Mouse (Mus musculus) myocyte (in vitro differentiated cells): ENCODE data around the gene Upp2. TPM values are rescaled to one million over a fixed set of nuclear protein-coding genes. Genes with fewer than 3 reads are reported as not detected.

Experiments used
- H3K27me3 ChIP-seq: one replicate; pipeline ENCODE4 v1.6.1; 2011; ENCODE audit not compliant: control insufficient read depth, insufficient read depth, insufficient read length
- H3K36me3 ChIP-seq: one replicate; pipeline ENCODE4 v1.6.1; 2011; ENCODE audit not compliant: control insufficient read depth, insufficient read depth
- H3K4me2 ChIP-seq: one replicate; pipeline ENCODE4 v1.6.1; 2011; ENCODE audit warnings: low read depth, control low read depth
- H3K4me3 ChIP-seq: one replicate; pipeline ENCODE4 v1.5.1; 2011; ENCODE audit warnings: mild to moderate bottlenecking, control low read depth, moderate library complexity
- H3K79me2 ChIP-seq: one replicate; pipeline ENCODE4 v1.6.1; 2011; ENCODE audit not compliant: control insufficient read depth, insufficient read depth
- H3ac ChIP-seq: one replicate; pipeline ENCODE4 v1.6.1; 2011; ENCODE audit not compliant: control insufficient read depth, insufficient read length
- CEBPB ChIP-seq: IDR thresholded peaks from 2 replicates; pipeline ENCODE4 v1.6.1; 2011; ENCODE audit warnings: mild to moderate bottlenecking, moderate library complexity; ENCODE audit not compliant: poor library complexity, insufficient read depth, severe bottlenecking
- E2F4 ChIP-seq: IDR thresholded peaks from one replicate; pipeline ENCODE4 v1.6.1; 2011; ENCODE audit warnings: mild to moderate bottlenecking, control low read depth, moderate library complexity; ENCODE audit not compliant: insufficient read depth
- MAX ChIP-seq: IDR thresholded peaks from one replicate; pipeline ENCODE4 v1.6.1; 2011; ENCODE audit warnings: low read depth, mild to moderate bottlenecking, control low read depth
- MYOD1 ChIP-seq, 3 experiments: IDR thresholded peaks; one replicate each; pipeline ENCODE4 v1.6.1; 2011; ENCODE audit warnings: control low read depth in 2 of 3, low read depth in 2 of 3, mild to moderate bottlenecking in 2 of 3, moderate library complexity in 1 of 3; ENCODE audit not compliant: insufficient read length in 2 of 3, control insufficient read depth in 1 of 3
- MYOG ChIP-seq, 3 experiments: IDR thresholded peaks; one replicate each; pipeline ENCODE4 v1.6.1; 2011; ENCODE audit warnings: control low read depth in 2 of 3, low read depth in 2 of 3, mild to moderate bottlenecking in 2 of 3; ENCODE audit not compliant: insufficient read length in 2 of 3, control insufficient read depth in 1 of 3, insufficient read depth in 1 of 3
- POLR2A ChIP-seq: IDR thresholded peaks from one replicate; pipeline ENCODE4 v1.6.1; 2011; ENCODE audit warnings: low read depth, mild to moderate bottlenecking, control low read depth, moderate library complexity; ENCODE audit not compliant: insufficient read length
- POLR2AphosphoS2 ChIP-seq: IDR thresholded peaks from one replicate; pipeline ENCODE4 v1.6.1; 2011; ENCODE audit warnings: low read depth, control low read depth; ENCODE audit not compliant: insufficient read length
- REST ChIP-seq: IDR thresholded peaks from one replicate; pipeline ENCODE4 v1.6.1; 2011; ENCODE audit warnings: mild to moderate bottlenecking, control low read depth, moderate library complexity; ENCODE audit not compliant: insufficient read depth, insufficient read length
- SRF ChIP-seq: IDR thresholded peaks from one replicate; pipeline ENCODE4 v1.6.1; 2011; ENCODE audit warnings: low read depth; ENCODE audit not compliant: control insufficient read depth, insufficient read length
- TCF12 ChIP-seq: IDR thresholded peaks from one replicate; pipeline ENCODE4 v1.6.1; 2011; ENCODE audit warnings: mild to moderate bottlenecking, control low read depth; ENCODE audit not compliant: poor library complexity, insufficient read depth, severe bottlenecking
- TCF3 ChIP-seq: IDR thresholded peaks from one replicate; pipeline ENCODE4 v1.6.1; 2011; ENCODE audit warnings: low read depth, control low read depth; ENCODE audit not compliant: insufficient read length
- USF1 ChIP-seq: IDR thresholded peaks from one replicate; pipeline ENCODE4 v1.6.1; 2011; ENCODE audit warnings: low read depth, mild to moderate bottlenecking, control low read depth, moderate library complexity
- polyA plus RNA-seq: library from polyadenylated mRNA; unstranded; fragments of >200 nt; fragmentation: generic; extraction: Trizol; gene quantifications from one replicate; pipeline ENCODE4 v1.2.1, GENCODE M21; 2012; ENCODE audit warnings: missing spikeins

Upp2 gene
- polyA plus RNA-seq, 1 experiment = 8.3 TPM

DNA sequence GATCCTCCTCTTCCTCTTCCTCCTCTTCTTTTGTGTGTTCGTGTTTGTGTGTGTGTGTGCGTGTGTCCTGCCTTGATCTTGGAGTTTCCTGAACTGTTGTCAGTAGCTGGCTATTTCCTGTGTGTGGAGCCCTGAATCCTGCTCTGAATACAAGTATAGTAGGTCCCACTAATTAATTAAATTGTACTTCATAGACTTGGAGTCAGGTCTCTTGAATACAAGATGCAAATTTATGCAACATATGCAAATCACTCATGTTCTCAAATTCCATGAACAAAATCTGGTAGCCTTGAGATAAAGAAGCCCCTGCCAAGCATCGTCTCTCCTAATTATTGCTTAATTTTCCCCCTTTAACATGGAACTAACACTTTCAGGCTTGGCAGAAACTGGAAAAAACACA, 36.3 kb downstream of the Upp2 start:
- Histone ChIP-seq H3ac (no peak overlapping the region), H3K4me3 (no peak overlapping the region), H3K79me2 (no peaks in the 10 kb centered on the region), H3K36me3 (no peaks in the 10 kb centered on the region), H3K4me2 (no peak overlapping the region), H3K27me3 (no peaks in the 10 kb centered on the region)
- no peak for TF ChIP-seq POLR2A
- TF ChIP-seq POLR2AphosphoS2 = no peak
- TF ChIP-seq MYOG (IDR thresholded peaks at IDR 0.05; ENCODE audit: control insufficient read depth in 1 of 3, insufficient read depth in 1 of 3, insufficient read length in 2 of 3, low read depth in 2 of 3) = no peak
- no peak for TF ChIP-seq MYOD1 (IDR thresholded peaks at IDR 0.05; ENCODE audit: control insufficient read depth in 1 of 3, insufficient read length in 2 of 3, low read depth in 2 of 3)
- no peak for TF ChIP-seq MAX
- TF ChIP-seq SRF = no peak
- TF ChIP-seq TCF12 = no peak
- TF ChIP-seq USF1 = no peak
- no peak for TF ChIP-seq E2F4

DNA sequence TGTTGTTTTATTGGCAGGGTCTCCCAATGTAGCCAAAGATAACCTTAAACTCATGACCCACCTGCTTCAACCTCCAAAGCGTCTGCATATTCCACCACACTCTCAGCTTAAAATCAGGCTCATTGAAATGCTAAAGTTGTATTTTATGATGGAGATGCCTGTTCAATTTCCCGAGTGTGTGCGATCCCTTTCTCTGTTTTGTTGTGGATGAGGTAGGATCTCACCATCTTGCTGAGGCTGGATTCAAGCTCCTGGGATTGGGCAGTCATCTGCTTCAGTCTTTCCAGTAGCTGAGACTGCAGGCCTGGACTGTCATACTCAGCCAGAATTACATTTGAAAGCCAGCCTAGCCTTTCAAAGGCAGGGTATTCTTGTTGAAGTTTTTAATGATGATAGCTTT, 37.7 kb downstream of the Upp2 start:
- Histone ChIP-seq H3K36me3 (no peaks in the 10 kb centered on the region), H3ac (no peak overlapping the region)
- TF ChIP-seq TCF12 (no peak), SRF (no peak), USF1 (no peak), POLR2A (no peak), MAX (no peak), MYOG (IDR thresholded peaks at IDR 0.05; ENCODE audit: control insufficient read depth in 1 of 3, insufficient read depth in 1 of 3, insufficient read length in 2 of 3, low read depth in 2 of 3) (no peak), REST (no peak), POLR2AphosphoS2 (no peak), MYOD1 (IDR thresholded peaks at IDR 0.05; ENCODE audit: control insufficient read depth in 1 of 3, insufficient read length in 2 of 3, low read depth in 2 of 3) (no peak), CEBPB (no peak), E2F4 (no peak), TCF3 (no peak)

DNA sequence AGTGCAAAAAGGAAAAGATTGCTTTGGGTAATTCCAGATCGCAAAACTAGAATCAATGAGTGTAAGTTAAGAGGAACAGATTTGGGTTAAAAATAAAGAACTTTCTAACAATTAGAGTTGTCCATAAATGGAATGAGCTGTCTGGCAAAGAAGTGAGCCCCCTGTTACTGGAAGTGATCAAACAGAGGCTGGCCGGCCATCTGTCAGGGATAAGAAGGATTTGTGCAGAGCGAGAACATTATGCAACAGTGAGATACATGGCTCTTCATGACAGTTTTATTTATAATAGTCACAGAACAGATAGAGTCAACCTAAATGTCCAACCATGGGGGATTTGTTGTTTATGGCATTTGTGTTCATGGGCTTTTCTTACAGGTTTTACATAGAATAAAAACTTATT, 46.6 kb downstream of the Upp2 start:
- H3K79me2 ChIP-seq = no peaks in the 10 kb centered on the region

More for the DNA sequence above, 37.7 kb downstream of the Upp2 start:
- Histone ChIP-seq H3K4me3 (no peak overlapping the region), H3K79me2 (no peaks in the 10 kb centered on the region), H3K4me2 (no peak overlapping the region), H3K27me3 (no peaks in the 10 kb centered on the region)

DNA sequence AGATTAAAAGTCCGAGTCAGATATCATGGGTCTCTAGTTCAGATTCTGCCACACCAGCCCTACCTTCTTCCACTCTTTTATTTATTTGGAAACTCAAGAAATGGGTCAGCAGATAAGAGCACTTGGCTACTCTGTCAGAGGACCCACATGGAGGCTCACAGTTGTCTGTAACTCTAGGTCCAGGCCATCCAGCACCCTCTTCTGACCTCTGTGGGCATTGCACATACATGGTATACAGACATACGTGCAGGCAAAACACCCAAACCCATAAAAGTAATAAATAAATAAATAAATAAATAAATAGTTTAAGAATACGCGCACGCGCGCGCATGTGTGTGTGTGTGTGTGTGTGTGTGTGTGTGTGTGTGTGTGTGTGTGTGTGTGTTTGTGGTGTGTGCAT, 47.8 kb downstream of the Upp2 start:
- H3K79me2 ChIP-seq = no peaks in the 10 kb centered on the region
- TF ChIP-seq MAX = no peak
- TF ChIP-seq USF1 = no peak
- no peaks in the 10 kb centered on the region for H3K27me3 ChIP-seq
- no peak overlapping the region for H3K4me2 ChIP-seq
- no peak overlapping the region for H3ac ChIP-seq
- no peak overlapping the region for H3K4me3 ChIP-seq
- H3K36me3 ChIP-seq = no peaks in the 10 kb centered on the region

More for the DNA sequence above, 46.6 kb downstream of the Upp2 start:
- Histone ChIP-seq H3K4me3 (no peak overlapping the region), H3K4me2 (no peak overlapping the region), H3ac (no peak overlapping the region), H3K36me3 (no peaks in the 10 kb centered on the region), H3K27me3 (no peaks in the 10 kb centered on the region)
- TF ChIP-seq CEBPB (no peak), POLR2A (no peak), USF1 (no peak), MAX (no peak), REST (no peak), MYOG (IDR thresholded peaks at IDR 0.05; ENCODE audit: control insufficient read depth in 1 of 3, insufficient read depth in 1 of 3, insufficient read length in 2 of 3, low read depth in 2 of 3) (no peak)

DNA sequence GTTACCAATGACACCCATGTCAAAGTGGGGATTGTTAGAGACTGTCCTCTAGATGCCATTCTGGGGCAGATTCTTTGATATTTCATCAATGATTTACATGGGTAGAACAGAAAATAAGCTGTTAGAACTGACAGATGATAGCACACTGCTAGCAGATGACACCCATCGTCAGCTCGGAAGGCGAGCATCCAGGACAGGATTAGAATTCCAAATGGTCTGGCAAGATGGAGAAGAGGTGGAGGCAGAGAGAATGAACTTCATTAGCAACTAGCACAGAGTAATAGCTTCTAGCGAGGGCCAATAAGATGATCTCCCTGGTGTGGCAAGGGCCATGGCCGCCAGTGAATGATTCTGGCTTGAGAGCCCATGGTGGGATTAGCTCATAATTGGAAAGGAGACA, 48.7 kb downstream of the Upp2 start:
- Histone ChIP-seq H3K4me3 (no peak overlapping the region), H3K36me3 (no peaks in the 10 kb centered on the region), H3K27me3 (no peaks in the 10 kb centered on the region), H3K79me2 (no peaks in the 10 kb centered on the region), H3K4me2 (no peak overlapping the region), H3ac (no peak overlapping the region)
- no peak for TF ChIP-seq TCF3
- no peak for TF ChIP-seq POLR2AphosphoS2
- no peak for TF ChIP-seq MYOG (IDR thresholded peaks at IDR 0.05; ENCODE audit: control insufficient read depth in 1 of 3, insufficient read depth in 1 of 3, insufficient read length in 2 of 3, low read depth in 2 of 3)
- no peak for TF ChIP-seq MAX
- no peak for TF ChIP-seq TCF12
- no peak for TF ChIP-seq REST
- no peak for TF ChIP-seq POLR2A
- TF ChIP-seq MYOD1 (IDR thresholded peaks at IDR 0.05; ENCODE audit: control insufficient read depth in 1 of 3, insufficient read length in 2 of 3, low read depth in 2 of 3) = no peak
- no peak for TF ChIP-seq SRF
- no peak for TF ChIP-seq USF1
- TF ChIP-seq CEBPB = no peak
- TF ChIP-seq E2F4 = no peak
